Mouse (Mus musculus): Measurements from ENCODE around the gene Rassf1. TPM values are rescaled to one million over a fixed set of nuclear protein-coding genes. Genes with fewer than 3 reads are reported as not detected.

Gene Rassf1
- total RNA-seq, 2 experiments from 2014 or later = 24.9 to 25.4 TPM

DNA sequence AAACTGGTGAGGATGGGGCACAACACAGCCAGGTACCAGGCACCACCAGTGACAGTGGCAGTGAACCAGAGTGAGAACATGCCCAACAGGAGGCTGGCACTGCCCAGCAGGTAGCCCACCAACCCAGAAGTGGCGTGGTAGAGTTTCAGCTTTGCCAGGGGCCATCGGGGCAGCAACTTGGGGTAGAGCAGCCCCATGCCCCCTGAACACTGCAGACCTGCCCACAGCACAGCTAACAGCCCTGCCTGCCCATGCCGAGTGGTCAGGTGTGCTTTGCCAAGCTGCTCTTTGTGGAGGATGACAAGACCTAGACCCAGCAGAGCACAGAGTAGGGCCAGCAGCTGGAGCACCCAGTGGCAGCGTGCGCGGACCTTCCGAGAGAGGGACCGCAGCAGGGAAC, 11.4 kb upstream of the Rassf1 start:
- intact Hi-C loops (cut with DNase I) = no loop called here
- no peak for DNase-seq

DNA sequence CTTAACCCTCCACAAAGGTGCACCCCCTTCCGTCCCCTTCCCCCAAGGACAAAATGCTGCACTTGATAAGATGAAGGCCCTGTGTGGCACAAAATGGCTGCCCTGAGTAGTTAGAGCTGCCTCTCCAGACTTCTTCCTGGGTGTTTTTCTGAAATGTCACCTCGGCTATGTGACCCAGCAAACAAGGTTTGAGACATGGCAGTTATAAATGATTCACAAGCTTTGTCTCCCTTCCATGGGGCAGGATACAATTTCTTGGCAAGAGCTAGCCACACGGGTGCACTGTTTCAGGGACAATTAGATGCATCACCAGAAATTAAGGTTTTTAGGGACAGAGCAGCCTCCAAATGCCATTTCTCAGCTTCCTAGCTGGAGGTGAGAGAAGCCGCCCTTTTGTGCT, 10.9 kb upstream of the Rassf1 start:
- DNase-seq = no peak
- intact Hi-C loops (cut with DNase I) = no loop called here

GRCm38 (mm10) chr9:107541005-107541404, 10.3 kb upstream of the Rassf1 start:
- no peak for DNase-seq
- intact Hi-C loops (cut with DNase I) = no loop called here

DNA sequence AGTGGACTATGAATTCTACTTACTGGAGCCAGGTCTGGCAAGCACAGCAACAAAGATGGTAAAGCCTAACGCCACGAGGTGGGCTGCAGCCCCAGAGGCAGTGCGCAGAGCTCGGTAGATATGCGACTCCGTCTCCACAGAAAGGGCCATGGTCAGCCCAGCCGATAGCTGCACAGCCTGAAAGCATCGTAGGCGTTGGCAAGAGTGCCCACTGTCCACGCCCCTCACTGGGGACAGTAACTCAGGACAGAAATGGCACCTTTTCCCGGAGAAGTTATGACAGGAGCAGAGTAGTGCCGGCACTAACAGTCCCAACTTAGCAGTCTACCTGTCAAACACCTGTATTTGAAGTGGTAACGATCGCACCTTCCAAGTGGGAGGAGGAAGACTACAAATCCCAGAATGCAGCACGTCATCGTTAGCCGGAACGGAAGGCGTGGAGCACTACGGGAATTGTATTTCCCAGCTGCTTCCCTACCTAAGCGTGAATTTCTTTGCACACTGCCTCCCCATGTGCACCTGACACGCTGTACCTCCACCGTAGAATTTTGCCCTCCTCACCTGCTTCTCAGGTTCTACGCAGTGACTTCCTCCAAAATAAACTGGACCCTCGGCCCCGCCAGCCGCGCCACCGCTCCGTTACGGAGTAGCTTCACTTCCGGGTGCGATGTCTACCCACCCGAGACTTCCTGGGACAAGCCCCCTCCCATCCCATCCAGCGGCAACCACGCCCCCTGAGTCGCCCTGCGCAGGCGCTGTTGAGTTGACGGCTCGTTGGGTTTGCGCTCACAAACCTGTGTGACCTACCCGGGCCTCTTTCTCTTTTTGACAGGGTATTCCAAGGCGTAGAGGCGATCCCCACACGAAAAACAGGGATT, 9.6 kb upstream of the Rassf1 start, which contains the start of the genes Cyb561d2 and Nprl2:
TSS of gene Cyb561d2 (minus strand) at position 720 of the 878 bp plus-strand sequence.
TSS of gene Nprl2 (plus strand) at position 753 of the 878 bp plus-strand sequence.
- intact Hi-C loops (cut with DNase I) = no loop called here

GRCm38 (mm10) chr9:107542352-107542686, 9.0 kb upstream of the Rassf1 start:
- DNase-seq = no peak
- intact Hi-C loops (cut with DNase I) = no loop called here

More for the DNA sequence above, 9.6 kb upstream of the Rassf1 start, which contains the start of the genes Cyb561d2 and Nprl2:
- peak; percentile 96 for DNase-seq

- no peak for DNase-seq
- intact Hi-C loops (cut with DNase I) = no loop called here
These were observed 8.6 kb upstream of the Rassf1 start for GRCm38 (mm10) chr9:107542721-107543120.

GRCm38 (mm10) chr9:107543299-107543698, 8.1 kb upstream of the Rassf1 start:
- DNase-seq = no peak
- intact Hi-C loops (cut with DNase I) = no loop called here

DNA sequence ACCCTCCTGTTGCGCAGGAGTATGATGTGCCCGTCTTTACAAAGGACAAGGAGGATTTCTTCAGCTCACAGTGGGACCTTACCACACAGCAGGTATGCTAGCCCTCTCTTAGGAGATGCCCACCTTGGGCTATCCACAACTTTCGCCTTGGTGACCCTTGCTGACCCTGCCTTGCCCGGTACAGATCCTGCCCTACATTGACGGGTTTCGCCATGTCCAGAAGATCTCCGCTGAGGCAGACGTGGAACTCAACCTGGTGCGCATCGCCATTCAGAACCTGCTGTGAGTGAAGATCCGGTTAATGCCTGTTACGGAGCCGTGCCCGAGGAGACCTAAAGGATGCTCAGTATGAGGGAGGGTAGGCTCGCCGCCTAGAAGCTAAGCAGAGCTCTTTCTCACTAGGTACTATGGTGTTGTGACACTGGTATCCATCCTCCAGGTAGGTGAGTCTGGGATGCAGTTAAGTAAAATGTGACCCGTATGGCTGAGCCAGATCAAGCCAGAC, 7.1 kb upstream of the Rassf1 start:
- no peak for DNase-seq
- intact Hi-C loops (cut with DNase I) = no loop called here

DNA sequence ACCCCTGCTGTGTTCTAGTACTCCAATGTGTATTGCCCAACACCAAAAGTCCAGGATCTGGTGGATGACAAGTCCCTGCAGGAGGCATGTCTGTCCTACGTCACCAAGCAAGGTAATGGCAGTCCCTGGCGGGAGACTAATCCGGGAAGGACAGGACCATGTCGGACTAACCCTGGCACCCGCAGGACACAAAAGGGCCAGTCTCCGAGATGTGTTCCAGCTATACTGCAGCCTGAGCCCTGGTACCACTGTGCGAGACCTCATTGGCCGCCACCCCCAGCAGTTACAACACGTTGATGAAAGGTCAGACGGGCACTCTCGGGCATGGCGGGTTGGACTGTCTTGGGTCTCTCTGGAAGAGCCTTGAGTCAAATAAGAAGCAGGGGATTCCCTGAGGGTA, 6.6 kb upstream of the Rassf1 start:
- no peak for DNase-seq
- intact Hi-C loops (cut with DNase I) = no loop called here

GRCm38 (mm10) chr9:107545199-107545598, 6.2 kb upstream of the Rassf1 start:
- DNase-seq = no peak
- intact Hi-C loops (cut with DNase I) = no loop called here

DNA sequence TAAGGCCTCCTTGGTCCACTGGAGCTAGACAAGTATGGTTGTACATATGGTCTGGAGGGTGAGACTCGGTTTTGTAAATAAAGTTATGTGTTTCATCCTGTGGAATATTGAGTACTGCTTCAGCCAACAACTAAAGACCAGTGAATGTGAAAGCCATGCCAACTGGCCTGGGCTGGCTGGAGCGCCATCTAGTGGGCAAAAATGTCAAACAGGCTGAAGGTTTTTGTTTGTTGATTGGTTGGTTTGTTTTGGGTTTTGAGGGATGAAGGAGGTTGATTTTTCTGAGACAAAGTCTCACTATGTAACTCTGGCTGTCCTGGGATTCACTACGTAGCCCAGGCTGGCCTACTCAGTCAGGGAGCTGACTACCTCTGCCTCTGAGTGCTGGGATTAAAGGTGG, 5.8 kb upstream of the Rassf1 start:
- intact Hi-C loops (cut with DNase I) = no loop called here
- DNase-seq = peak; percentile 78

GRCm38 (mm10) chr9:107547026-107547425, 4.3 kb upstream of the Rassf1 start, which contains the start of gene Zmynd10:
TSS of gene Zmynd10 (plus strand) at chr9:107547298.
- peak; percentile 85 for DNase-seq

GRCm38 (mm10) chr9:107547957-107548356, 3.4 kb upstream of the Rassf1 start:
- DNase-seq = no peak
- intact Hi-C loops (cut with DNase I) = no loop called here

More at GRCm38 (mm10) chr9:107547026-107547425, 4.3 kb upstream of the Rassf1 start, which contains the start of gene Zmynd10:
- intact Hi-C loops (cut with DNase I) = no loop called here

- DNase-seq = no peak
- intact Hi-C loops (cut with DNase I) = no loop called here
These were observed 2.5 kb upstream of the Rassf1 start for GRCm38 (mm10) chr9:107548820-107549219.

DNA sequence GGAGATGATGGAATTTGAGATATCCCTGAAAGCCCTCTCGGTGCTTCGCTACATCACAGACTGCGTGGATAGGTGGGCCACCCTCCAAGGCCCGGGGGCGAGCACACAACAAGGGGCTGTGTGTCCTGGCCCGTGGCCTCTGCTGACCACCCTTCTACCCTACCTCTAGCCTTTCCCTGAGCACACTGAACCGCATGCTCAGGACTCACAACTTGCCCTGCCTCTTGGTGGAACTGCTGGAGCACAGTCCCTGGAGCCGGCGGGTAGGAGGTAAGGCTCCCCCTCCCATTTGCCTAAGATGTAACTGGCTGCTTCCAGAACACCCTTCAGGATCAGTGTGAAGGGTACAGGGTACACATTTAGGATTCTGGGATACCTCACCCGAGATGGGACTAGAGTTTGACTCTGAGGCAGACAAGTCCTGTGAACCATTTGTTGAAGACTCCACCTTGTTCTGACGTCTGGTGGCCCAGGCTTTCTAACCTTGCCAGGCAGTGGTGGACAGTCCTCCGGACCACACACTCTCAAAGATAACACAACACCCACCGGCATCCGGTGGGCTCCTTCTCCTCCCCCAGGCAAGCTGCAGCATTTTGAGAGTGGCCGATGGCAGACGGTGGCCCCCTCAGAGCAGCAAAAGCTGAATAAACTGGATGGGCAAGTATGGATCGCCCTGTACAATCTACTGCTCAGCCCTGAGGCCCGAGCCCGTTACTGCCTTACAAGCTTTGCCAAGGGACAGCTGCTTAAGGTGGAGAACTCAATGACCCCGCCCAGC, 1.9 kb upstream of the Rassf1 start:
- intact Hi-C loops (cut with DNase I) = no loop called here
- DNase-seq = no peak

DNA sequence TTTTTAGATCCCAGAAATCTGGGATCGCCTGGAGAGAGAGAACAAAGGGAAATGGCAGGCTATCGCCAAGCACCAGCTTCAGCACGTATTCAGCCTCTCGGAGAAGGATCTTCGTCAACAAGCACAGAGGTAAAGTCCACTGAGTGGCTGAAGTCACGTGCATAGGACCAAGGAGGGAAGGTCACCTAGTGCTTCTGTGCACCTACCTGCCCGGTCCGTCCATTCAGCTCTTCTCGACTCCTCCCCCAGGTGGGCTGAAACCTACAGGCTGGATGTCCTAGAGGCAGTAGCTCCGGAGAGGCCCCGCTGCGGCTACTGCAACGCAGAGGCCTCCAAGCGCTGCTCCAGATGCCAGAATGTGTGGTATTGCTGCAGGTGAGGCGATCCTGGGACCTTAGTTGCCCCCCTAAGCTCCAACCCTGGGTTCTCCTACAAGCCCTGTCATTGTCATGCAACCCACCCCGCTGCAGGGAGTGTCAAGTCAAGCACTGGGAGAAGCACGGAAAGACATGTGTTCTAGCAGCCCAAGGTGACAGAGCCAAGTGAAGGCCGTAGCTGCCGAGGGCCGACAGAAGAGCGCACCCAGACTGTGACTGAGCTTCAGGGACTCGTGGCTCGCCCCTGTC, 751 bp upstream of the Rassf1 start:
- DNase-seq = no peak
- intact Hi-C loops (cut with DNase I) = no loop called here

GRCm38 (mm10) chr9:107551890-107552355, 568 bp downstream of the Rassf1 start:
- no peak for DNase-seq
- intact Hi-C loops (cut with DNase I) = no loop called here

DNA sequence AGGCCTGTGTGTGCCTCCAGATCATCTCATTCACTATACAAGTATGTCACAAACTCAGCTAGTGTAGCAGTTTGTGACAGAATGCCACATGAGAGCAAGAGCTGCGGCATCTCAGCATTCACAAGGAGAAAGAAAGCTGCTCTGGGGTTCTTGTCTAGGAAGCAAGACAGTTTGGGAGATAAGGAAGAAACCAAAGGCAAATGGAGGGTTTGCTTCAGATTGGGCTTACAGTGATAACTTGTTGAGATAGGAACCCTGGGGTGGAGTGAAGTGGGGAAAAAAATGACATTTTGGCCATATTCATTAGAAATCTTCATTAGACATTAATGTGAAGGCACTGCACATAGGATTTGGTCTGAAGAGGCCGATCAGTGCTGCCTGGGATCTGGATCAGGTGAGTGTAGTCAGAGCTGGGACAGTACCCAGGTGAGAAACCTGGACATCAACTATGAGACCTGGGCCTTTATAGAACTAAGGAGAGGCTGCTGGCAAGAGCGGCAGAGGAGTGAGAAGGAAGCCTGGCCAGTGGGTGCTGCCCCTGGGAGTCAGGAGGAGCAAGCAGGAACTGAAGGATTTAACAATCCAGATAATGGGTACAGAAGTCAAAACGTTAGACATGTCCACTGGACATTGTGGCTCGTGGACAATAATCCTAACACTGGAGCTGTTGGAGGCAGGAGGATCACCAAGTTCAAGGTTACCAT, 1.5 kb downstream of the Rassf1 start:
- intact Hi-C loops (cut with DNase I) = no loop called here
- DNase-seq = no peak

- intact Hi-C loops (cut with DNase I) = no loop called here
- DNase-seq = peak; percentile 38
These were observed 2.4 kb downstream of the Rassf1 start for GRCm38 (mm10) chr9:107553541-107554318.

All from left cerebral cortex, postnatal 4 days (tissue).